Mouse (Mus musculus) ES-E14 (cell line): ENCODE measurements around the gene Suox.

Experiments
- CHD2 ChIP-seq: IDR thresholded peaks from 2 replicates; pipeline ENCODE4 v1.6.1; 2014; ENCODE audit warnings: mild to moderate bottlenecking, low read depth, low read length, inconsistent platforms
- HCFC1 ChIP-seq: IDR thresholded peaks from 2 replicates; pipeline ENCODE4 v1.6.1; 2012; ENCODE audit warnings: low read length, inconsistent platforms, borderline replicate concordance; ENCODE audit not compliant: insufficient read depth
- MAFK ChIP-seq: IDR thresholded peaks from 2 replicates; pipeline ENCODE4 v1.6.1; 2014; ENCODE audit warnings: mild to moderate bottlenecking, low read depth, low read length, inconsistent platforms; ENCODE audit not compliant: insufficient read depth
- ZC3H11A ChIP-seq: IDR thresholded peaks from 2 replicates; pipeline ENCODE4 v1.6.1; 2012; ENCODE audit warnings: low read depth, mild to moderate bottlenecking, inconsistent platforms, low read length, borderline replicate concordance
- ZNF384 ChIP-seq: IDR thresholded peaks from 2 replicates; pipeline ENCODE4 v1.6.1; 2012; ENCODE audit warnings: low read depth, low read length, inconsistent platforms

DNA sequence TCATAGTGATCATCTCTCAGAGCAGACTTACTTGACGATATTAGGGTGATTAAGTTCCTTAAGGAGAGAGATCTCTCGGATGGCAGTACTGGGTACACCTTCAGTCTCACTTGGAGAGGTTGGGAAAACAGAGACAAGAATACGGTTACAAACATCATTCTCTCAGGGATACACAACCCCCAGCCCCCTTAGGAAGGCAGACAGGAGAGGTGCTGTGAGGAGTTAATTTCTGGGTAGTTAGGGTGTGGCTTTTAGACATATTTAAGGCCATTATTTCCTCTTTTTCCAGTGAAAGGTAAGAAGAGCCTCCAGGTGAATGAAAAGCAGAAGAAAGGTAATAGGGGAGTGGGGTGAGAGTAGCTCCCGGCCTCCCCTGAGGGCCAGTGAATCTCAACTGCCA, 30.0 kb upstream of the Suox start, which contains the start of gene Pmel:
- TF ChIP-seq HCFC1 = no peak
- no peak for TF ChIP-seq ZC3H11A
- TF ChIP-seq MAFK = no peak
- TF ChIP-seq ZNF384 = no peak
- no peak for TF ChIP-seq CHD2
